Mouse (Mus musculus): Measurements from ENCODE around the gene Gm49486. TPM values are rescaled to one million over a fixed set of nuclear protein-coding genes. Genes with fewer than 3 reads are reported as not detected.

Gm49486 gene
- total RNA-seq, 2 experiments from 2014 or later: 0.94 to 0.98 TPM

DNA sequence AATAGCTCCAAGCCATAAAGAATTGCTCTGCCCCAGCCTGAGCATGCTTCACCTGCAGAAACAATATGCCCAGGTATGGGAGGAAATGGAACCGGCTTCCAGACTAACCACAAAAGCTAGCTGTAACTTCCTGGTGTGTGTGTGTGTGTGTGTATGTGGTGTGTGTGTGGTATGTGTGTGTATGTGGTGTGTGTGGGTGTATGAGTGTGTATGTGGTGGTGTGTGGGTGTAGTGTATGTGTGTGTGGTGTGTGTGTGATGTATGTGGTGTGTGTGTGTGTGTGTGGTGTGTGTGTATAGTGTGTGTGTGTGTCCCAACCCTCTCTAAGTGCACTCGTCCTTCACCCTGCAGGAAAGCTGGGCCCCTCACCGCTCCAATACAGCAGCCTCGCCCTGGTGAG, 36.2 kb downstream of the Gm49486 start:
- no peak for DNase-seq (ENCODE audit: extremely low spot score in 1 of 2, low spot score in 1 of 2)

DNA sequence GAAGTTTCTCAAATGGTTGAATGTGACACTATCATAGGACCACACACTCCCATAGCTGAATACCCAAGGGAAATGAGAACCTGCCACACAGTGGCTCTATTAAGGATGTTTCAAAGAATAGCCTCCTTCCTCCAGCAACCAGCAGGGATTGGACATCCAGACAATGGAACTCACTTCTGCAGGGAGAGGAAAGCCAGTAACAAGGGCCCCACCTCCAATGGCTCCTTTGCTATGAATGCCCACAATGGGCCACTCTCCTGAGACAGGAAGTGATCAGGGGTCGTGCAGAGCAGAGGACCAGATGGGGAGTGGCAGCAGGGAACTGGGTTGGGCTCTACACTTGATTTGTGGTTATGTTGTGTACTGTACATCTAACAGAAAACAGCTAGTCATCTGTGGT, 39.3 kb downstream of the Gm49486 start:
- DNase-seq (ENCODE audit: extremely low spot score in 1 of 2, low spot score in 1 of 2): no peak

DNA sequence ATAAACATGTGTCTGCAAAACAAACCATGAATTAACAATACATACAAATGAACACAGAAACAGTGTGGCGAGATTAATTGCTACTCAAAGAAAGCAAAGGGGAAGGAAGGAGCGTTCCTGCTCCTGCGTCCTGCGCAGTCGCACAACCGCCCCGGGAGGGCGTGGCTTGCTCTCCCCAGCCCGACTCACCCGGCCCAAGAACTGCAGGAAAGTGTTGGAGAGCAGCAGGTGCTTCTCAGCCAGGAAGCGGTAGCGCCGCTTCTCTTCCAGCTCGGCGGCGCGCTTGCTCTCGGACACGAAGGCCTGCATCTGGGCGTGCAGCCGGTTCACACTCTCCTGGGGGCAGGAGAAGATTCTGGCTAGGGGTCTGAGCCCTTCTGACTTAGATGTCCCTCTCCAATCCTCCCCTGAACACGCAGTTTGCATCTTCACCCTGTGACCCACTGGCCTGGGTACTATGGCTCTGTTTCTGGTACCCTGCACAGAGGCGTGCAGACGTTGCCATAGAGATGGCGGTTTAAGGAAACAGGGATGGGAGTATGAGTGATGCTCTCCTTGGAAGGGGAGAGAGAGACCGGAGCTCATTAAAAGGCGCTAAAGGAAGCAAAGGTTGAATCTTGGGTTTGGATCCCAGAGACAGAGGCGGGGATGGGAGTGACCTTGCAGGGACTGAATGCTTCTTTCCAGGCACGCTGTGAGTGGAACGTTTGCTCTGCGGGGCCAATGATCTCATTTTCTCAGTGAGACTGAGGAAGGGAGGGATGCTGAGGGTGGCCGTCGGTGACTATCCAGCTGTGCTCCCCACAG, 41.3 kb downstream of the Gm49486 start:
- peak in 1 of 2 experiments; percentile 53 for DNase-seq (ENCODE audit: extremely low spot score in 1 of 2, low spot score in 1 of 2)

- DNase-seq (ENCODE audit: extremely low spot score in 1 of 2, low spot score in 1 of 2): peak in 1 of 2 experiments; percentile 54
These were observed 42.0 kb downstream of the Gm49486 start for GRCm38 (mm10) chr15:79271124-79271746.

DNA sequence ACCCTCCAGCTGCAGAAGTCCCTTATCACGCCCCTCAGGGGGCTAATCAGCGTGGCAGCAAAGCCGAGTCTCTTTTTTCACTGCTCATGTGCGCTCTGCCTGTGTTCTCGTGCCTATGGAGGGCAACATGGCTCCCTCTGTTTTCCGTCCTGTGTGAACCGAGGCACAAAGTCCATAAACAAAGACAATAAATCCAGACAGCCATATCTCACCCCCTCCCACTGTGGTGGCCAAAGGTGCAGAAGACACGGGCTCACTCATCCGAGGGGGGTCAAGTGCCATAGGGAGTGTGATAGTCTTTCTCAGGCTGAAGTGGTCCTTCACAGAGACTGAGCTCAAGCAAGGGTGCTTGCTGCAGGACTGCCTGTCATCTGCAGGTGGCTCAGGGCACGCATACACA, 43.8 kb downstream of the Gm49486 start:
- no peak for DNase-seq (ENCODE audit: extremely low spot score in 1 of 2, low spot score in 1 of 2)

GRCm38 (mm10) chr15:79277728-79278127, 48.5 kb downstream of the Gm49486 start:
- no peak for DNase-seq (ENCODE audit: extremely low spot score in 1 of 2, low spot score in 1 of 2)

GRCm38 (mm10) chr15:79280209-79280608, 51.0 kb downstream of the Gm49486 start:
- DNase-seq (ENCODE audit: extremely low spot score in 1 of 2, low spot score in 1 of 2): no peak

DNA sequence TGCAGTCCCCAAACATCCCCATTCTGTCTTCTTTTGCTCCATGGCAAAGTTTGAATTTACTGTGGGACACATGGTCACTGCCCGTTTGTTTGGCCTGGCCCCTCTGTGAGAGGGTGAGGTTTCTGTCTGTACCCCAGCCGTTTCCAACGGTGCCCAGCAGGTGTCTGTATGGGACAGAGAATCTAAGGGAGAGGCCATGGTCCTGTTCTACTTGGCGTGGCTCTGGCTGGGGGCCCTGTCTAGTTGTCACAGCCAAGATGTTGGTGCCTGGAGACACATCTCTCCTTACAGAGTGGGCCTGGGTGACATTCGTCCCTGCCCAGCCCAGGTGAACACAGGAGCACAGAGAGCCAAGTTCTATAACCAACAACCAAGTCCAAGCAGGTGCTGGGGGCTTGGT, 51.7 kb downstream of the Gm49486 start:
- no peak for DNase-seq (ENCODE audit: extremely low spot score in 1 of 2, low spot score in 1 of 2)

DNA sequence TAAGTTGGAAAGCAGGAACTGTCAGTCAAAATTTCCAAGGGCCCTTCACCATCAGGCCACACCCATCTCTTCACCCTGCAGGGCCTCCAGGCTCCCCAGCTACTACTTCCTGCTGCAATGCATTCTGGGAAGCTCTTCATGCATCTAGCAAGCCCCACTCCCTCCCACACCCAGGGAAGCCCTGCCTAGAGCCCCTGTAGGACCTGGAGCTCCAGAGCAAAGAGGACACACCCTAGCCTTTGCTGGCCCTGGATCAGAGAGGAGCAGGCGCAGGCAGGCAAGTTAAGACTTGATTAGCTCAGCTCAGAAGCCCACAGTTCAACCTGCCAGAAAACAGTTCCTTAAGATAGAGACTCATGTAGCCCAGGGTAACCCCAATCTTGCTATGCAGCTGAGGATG, 52.2 kb downstream of the Gm49486 start:
- no peak for DNase-seq (ENCODE audit: extremely low spot score in 1 of 2, low spot score in 1 of 2)

DNA sequence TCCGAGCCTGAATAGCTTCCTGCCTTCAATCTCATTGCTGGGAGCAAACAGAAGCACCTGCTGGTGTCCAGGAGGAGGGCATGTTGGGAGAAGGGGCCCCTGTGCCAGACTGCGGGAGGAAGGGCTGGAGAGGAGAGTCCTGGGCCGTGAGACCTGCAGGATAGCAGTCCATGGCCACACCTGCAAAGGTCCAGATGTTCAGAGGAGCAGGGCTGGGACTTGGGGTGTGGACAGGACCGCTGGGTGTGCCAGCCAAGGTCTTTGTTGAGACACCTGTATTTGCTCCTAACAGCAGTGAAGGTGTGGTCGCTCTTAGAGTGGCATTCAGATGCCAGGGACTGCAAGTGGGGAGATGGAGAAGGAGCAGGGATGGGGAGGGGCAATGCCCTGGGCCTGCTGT, 53.2 kb downstream of the Gm49486 start:
- no peak for DNase-seq (ENCODE audit: extremely low spot score in 1 of 2, low spot score in 1 of 2)

GRCm38 (mm10) chr15:79283371-79283770, 54.2 kb downstream of the Gm49486 start:
- DNase-seq (ENCODE audit: extremely low spot score in 1 of 2, low spot score in 1 of 2): no peak

GRCm38 (mm10) chr15:79285399-79285798, 56.2 kb downstream of the Gm49486 start, which contains the start of gene Baiap2l2:
Gene Baiap2l2 (minus strand): TSS chr15:79285537.
- no peak for DNase-seq (ENCODE audit: extremely low spot score in 1 of 2, low spot score in 1 of 2)

DNA sequence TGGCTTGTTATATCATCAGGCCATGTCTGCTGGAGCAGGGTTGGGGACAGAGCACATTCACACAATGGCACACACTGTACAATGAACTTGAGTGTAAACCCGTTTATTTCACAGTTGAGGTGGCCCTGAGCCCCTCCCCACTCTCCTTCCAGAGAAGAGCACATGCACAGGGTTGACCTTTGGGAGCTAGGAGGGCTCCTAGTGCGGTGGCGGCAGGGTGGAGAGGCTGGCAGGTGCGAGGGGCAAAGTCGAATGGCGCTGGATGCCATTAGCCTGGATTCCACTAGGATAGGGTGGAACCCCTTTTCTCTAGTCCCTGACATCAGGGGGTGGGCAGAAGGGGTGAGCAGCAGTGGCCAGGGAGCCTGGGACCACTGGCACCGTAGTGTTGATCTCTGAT, 57.0 kb downstream of the Gm49486 start:
- no peak for DNase-seq (ENCODE audit: extremely low spot score in 1 of 2, low spot score in 1 of 2)

GRCm38 (mm10) chr15:79287091-79287490, 57.9 kb downstream of the Gm49486 start:
- DNase-seq (ENCODE audit: extremely low spot score in 1 of 2, low spot score in 1 of 2): no peak

DNA sequence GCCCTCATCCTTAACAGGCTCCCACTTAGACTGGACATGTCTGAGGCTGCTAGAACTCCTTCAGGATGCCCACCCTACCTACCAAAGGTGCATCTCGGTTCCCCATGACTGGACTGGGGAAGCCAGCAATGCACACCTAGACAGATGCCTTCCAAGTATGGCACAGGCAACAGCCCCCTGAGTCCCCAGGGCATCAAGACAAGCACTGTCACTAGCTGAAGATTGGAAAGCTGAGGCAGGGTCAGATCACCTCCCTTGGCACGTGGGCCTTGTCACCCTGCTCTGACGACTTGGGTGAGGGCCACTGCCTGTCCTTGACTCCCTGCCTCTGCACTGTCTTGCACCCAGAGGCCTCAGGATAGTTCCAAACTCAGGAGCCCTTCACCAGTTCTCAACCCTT, 59.2 kb downstream of the Gm49486 start:
- no peak for DNase-seq (ENCODE audit: extremely low spot score in 1 of 2, low spot score in 1 of 2)

DNA sequence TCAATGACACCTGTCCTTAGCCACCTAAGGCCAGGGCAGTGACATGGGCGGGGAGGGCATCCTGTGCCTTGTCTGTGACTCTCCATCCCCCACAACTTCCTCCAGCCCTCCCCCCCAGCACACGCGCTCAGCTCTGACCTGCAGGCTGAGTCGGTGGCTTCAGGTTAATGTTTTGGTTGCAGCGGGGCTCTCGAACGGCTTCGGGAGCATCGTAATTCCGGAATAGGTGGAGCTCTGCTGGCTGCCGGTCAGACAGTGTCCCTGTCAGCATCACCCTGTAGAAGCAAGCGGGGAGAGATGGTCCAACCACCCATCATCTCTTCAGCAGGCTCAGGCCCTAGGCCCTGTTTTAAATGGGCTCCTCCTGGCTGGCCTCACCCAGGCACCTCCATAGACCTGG, 60.2 kb downstream of the Gm49486 start:
- no peak for DNase-seq (ENCODE audit: extremely low spot score in 1 of 2, low spot score in 1 of 2)

GRCm38 (mm10) chr15:79290340-79290739, 61.1 kb downstream of the Gm49486 start:
- no peak for DNase-seq (ENCODE audit: extremely low spot score in 1 of 2, low spot score in 1 of 2)

- no peak for DNase-seq (ENCODE audit: extremely low spot score in 1 of 2, low spot score in 1 of 2)
These were observed 63.6 kb downstream of the Gm49486 start for GRCm38 (mm10) chr15:79292779-79293178.

DNA sequence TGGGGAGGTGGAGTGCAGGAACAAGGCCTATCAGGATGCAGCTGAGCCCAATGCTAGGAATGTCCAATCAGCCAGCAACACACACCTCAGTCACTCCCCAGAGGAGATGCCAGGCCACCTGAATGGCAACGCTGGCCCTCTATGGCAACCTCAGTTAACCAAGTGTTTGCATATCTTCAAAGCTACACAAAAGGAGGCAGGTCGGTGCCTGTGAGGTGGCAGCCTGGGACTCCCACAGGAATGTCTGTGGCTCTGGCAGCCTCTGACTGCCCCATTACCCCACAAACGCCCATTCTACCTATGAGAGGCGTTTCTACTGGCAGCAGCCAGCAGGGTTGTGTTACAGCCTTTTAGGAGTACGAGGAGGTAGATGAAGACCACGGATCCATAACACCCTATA, 69.4 kb downstream of the Gm49486 start:
- DNase-seq (ENCODE audit: extremely low spot score in 1 of 2, low spot score in 1 of 2): no peak

DNA sequence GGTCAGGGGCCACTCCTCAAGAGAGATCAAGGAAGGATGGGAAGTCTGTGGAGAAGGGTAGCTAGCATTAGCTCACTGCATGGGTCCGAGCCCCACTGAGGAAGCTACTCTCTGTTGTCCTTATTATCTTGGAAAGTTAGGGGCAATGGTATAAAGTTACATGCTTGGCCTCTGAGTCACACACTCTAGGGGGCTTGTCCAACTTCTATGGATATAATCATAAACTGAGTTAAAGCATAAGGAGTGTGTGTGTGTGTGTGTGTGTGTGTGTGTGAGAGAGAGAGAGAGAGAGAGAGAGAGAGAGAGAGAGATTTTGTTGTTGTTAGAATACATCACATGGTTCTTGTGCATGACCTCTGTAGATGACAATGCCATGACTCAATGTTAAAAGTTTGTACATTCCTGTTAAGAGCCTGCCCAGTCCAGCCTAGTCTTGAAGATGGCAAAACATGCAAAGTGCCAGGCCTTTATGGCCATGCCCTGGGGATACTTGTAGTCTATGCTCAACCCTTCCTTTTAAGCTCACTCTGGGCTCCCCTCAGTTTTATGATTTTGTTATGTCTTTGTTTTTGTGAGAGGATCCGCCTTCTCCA, 70.5 kb downstream of the Gm49486 start:
- no peak for DNase-seq (ENCODE audit: extremely low spot score in 1 of 2, low spot score in 1 of 2)

- peak in 1 of 2 experiments; percentile 21 for DNase-seq (ENCODE audit: extremely low spot score in 1 of 2, low spot score in 1 of 2)
These were observed 74.5 kb downstream of the Gm49486 start for GRCm38 (mm10) chr15:79303725-79304124.

GRCm38 (mm10) chr15:79304832-79305231, 75.6 kb downstream of the Gm49486 start:
- DNase-seq (ENCODE audit: extremely low spot score in 1 of 2, low spot score in 1 of 2): no peak
